Mouse (Mus musculus): Measurements from ENCODE around the gene Ankrd2.

Ankrd2 gene

DNA sequence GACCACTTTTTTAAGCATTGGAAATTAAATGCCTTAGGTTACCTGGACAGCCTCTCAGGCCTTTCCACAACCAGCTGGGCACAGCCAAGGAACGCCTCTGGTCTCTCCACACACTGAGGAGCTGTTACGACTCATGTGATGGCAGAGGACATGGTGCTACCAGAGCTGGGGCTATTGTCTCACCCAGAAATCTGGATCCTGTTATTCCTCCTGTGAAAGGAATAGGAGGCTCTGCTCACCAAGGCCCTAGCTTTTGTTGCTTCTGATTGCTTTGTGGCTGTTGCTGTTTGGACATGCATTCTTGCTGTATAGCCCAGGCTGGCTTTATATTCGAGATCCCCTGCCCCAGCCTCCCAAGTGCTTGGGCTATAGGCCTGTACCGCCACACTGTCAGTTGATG, 19.5 kb upstream of the Ankrd2 start:
- no peak for DNase-seq (ENCODE audit: low spot score)

DNA sequence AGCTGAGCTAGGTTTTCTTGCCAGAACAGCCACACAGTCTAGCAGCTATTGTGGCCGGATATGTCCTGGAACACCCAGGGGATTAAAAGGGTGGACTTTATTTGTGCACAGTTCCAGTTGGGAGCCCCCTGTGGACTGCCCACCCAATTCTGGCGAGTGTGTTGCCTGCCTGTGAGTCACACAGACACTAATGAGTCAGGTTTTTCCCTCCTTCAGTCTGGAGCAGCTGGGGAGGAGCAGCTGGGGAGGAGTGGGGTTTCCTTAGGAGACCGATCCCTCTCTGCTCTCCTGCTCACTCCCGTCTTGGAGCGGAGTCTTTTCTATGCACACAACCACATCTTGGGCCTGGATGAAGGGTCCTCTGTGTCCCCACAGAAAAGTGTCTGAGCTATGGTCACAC, 19.0 kb upstream of the Ankrd2 start:
- DNase-seq (ENCODE audit: low spot score): peak; percentile 48

DNA sequence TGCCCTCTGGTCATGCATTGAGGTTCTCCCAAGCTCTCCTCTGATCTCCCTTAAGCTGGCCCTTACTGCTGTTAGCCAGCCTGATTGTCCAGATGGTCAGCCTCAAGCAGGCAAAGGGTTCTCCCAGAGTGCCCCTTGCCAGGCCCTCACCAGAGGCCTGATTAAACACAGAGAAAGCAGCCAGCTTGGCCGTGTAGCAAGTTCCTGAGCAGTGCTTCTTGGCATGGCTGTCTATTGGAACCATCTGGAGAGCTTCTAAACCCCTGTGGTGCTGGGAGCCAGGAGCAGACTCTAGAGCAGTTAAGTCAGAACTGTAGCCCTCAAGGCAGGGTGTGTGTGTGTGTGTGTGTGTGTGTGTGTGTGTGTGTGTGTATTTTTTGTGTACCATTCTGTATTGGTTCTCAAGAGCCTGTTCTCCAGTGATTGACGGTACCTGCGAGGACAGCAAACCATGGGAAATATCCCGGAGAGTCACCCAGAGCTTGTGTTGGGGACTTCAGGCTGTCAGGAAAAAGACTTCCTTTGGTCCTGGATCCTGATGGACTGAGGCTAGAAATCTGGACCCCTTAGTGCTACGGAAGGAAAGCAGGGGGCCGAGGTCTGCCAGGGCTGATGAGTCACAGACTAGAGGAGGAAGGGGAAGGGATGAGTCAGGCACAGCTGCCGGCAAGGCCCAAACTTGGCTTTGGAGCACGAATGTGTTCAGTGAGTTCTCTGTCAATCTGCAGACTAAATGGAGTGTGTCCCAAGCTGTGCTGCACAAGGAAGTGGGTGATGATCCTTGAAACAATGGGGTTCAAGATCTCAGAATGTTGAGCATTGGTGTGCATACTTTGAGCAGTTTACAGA, 18.2 kb upstream of the Ankrd2 start:
- peak; percentile 81 for DNase-seq (ENCODE audit: low spot score)

DNA sequence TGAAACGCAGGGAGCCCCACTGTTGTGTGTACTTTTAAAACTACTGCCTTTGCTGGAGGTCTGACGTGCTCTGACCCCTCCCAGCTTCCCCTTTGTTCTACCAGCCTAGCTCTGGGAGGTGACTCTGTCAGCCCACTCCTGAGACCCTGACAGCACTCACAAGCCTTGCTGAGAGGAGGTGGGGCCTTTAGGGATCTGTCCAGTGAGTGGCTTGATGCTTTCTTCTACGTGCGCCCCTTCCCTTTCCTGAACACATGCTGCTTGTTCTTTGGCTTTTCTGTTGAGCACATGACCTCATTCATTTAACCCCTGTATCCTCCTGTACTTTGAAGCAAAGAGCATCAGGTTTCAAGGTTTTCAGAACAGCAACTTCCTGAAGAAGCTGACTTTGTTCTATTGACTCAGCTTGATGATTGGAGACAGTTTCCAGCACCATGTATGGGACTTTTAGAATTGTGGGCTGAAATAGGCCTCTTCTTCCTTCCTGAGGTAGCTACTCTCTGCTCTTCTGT, 16.7 kb upstream of the Ankrd2 start:
- DNase-seq (ENCODE audit: low spot score): no peak

DNA sequence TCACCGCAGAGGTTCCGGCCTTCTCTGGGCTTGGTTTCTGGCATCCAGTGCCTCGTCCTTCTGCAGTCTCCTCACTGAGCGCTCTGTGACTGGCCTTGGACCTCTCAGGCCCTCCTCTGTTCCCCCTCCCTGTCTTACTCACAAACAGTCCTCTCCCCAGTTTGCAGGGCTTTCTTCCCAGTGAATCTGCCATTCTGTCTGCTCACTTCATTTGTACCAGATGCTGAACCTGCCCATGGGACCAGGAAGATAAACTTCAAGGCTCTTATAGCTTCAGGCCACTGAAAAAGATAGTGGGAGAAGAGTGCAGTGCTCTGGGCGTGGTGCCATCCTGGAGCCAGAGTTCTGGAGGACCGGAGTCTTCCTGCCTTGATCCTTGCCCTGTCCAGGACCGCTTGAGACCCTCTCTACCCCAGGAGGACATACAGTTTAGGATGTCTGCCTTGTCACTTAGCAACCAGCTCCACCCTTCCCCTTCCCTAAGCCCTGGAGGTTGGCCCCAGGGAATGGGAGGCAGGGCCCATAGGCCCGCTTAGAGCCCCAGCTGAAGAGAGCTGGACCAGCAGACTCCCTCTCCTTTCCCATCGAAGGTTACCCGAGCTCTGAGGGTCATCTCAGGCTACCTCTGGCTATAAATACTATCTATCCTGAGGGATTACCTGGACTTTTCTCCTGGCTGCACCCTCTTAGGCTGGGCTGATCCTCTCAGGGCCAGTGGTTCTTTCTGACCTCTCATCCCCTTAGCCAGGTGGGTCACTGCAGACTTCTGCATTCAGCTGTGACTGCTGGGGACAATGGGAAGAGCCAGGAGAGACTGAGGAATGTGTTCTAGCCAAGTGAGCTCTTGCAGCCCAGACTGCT, 13.9 kb upstream of the Ankrd2 start:
- no peak for DNase-seq (ENCODE audit: low spot score)

DNA sequence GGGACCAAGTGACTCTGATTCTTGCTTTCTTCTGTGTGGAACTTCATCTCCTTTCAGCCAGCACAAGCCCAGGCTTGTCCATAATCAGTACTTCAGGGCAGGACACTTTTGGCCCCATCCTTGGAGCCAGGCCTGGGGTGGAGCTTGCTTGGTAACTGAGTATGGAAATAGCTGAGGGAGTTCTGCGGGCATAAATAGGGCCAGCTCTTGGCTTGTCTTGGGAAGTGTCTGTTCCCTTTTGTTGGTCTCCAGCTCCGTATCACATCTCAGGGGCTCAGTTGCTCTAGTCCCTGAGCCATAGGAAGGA, 13.3 kb upstream of the Ankrd2 start:
- peak; percentile 41 for DNase-seq (ENCODE audit: low spot score)

DNA sequence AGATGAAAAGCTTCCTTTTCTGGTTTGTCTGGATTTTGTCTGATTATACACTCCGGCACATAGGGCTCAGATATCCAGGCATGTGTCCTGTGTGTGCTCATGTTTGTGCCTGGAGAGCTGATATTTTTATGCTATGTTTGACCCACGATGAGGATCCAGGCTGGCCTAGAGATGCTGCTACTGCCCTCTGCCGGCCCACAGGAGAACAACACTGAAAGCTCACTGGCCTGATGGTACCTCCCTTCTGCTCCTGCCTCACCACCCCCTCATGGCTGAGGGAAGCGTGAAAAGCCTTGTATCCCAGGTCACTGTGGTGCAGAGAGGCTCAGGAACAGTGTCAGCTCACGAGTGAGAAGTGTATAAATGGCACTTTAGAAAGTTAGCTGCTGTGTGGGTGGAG, 9.6 kb upstream of the Ankrd2 start:
- DNase-seq (ENCODE audit: low spot score): peak; percentile 82

DNA sequence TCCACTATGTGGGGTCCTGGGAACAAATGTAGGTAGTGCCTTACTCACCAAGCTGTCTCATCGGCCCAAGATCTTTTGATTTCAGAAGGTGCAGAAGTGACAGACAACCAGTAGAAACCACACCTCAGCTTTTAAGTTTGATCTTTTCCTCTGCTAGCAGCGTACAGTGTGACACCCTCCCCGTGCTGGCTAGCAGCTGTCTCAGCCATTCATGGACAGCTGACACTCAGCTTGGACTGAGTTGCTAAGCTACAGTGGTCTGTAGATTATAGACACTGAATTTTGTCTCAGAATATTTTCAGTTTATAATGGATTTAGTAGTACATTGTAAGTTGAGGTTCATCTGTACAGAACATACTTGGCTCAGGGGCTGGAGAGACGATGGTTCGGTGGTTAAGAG, 4.7 kb upstream of the Ankrd2 start:
- DNase-seq (ENCODE audit: low spot score): no peak

DNA sequence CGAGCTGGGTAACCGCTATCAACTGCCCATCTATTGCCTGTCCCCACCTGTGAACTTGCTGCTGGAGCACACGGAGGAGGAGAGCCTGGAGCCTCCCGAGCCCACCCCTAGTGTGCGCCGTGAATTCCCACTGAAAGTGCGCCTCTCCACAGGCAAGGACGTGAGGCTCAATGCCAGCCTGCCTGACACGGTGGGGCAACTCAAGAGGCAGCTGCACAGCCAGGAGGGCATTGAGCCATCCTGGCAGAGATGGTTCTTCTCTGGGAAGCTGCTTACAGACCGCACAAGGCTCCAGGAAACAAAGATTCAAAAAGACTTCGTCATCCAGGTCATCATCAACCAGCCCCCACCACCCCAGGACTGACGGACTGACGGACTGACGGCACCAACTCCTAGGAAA, 2.2 kb upstream of the Ankrd2 start:
- no peak for DNase-seq (ENCODE audit: low spot score)

DNA sequence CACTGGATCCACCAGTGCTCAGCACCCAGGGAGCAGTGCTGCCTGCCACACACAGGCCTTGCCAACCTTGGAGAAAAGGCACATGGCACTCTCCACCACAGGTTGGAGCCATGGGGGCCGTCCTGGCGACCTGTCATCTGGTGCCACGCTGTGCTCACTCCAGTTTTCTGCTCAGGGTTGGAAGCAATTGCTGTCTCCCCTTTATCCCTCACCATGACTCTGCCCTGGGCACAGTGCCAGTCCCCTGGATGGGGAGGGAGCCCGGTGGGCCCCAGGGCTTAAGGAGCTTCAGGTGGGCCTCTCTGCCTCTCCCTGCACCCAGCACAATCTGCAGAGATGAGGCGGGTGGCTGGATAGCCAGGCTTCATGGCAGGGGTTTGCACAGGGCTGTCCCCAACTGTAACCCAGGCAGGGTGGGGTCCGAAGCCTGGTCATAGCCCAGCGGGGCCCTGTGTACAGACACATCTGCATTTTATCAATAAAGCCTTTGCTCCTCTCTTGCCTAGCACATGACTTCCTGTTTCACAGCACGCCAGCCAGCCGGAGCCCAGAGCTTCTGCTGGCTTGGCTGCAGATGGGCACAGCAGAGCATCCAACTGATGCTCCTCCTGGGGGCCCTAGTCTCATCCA, 1.5 kb upstream of the Ankrd2 start:
- DNase-seq (ENCODE audit: low spot score): no peak

DNA sequence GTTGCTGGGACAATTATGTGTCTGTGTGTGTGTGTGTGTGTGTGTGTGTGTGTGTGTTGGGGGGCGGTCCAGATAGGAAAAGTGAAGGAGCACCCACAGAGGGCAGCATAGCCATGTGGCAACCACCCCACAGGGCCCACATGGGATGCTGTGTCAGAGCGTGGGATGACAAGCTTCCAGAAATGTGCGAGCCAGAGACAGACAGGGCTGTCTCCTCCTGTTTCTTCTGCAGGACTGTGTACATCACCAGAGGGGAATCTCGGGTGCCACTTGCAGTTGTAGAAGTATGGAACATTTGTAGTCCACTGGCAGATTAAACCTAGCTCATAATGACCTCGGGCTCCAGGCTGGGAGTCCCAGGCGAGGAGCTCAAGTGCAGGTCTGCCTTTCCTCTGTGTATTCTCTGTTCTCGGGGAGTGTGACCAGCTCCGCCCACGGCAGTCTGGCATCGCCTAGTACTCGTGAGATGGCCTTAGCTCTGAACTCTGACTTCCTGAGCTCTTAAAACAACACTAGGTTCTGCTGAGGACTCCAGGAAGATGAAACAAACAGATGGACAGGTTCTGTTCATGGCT, 832 bp upstream of the Ankrd2 start:
- no peak for DNase-seq (ENCODE audit: low spot score)

DNA sequence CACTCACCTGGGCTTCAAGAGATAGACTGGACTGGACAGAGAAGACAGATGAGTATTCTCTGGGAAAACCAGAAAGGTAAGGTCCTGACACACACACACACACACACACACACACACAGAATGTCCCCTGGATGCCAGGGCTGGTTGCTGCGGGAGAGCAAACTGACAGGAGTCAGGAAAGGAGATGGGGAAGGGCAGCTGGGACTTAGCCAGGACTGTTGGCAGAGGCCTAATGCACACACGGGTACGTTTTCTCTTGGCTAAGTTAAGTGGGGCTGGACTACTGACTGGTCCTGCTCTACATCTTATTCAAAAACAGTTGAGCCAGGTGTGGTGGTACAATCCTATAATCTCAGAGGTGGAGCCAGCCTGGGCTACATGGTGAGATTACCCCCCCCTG, 557 bp downstream of the Ankrd2 start:
- no peak for DNase-seq (ENCODE audit: low spot score)

DNA sequence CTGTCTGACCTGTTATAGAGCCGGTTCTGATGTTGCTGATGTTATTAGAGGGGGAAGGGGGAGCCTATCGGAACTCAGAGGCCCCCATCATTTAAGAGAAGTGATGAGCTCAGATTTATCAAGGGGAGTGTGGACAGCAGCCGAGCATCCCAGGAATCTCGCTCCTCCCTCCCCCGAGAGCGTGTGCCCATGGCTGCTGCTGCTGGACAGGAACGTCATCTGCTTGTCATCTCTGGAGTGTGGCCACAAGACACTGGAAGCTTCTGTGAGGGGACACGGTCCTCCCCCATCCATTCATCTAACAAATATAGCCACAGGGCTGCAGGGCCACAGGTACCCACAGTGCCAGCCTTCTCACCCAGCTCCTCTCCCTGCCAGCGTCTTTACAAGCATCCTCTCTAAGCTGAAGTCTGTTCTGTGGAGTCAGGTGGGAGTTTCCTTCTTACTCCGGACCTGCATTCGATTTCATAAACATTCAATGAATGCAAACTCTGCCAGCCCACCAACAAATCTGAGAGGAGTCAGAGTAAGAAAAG, 1.4 kb downstream of the Ankrd2 start:
- no peak for DNase-seq (ENCODE audit: low spot score)

DNA sequence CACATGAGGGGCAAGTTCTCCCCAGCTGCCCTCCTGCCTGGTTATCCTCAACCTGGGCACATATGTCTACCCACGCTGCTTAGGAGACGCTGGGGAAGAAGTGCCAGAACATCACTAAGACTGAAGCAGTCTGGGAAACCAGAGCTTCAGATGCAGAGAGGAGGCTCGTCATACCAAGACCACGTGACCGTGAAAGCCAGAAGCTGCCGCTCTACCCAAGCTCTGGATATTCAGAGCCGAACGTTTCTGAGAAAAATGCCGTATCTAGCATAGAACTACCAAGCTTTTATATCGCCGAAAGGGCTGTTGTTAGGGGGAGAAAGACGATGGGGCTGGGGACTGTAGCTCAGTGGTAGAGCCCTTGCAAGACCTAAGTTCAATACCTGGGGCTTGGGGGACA, 2.5 kb downstream of the Ankrd2 start:
- DNase-seq (ENCODE audit: low spot score): no peak

DNA sequence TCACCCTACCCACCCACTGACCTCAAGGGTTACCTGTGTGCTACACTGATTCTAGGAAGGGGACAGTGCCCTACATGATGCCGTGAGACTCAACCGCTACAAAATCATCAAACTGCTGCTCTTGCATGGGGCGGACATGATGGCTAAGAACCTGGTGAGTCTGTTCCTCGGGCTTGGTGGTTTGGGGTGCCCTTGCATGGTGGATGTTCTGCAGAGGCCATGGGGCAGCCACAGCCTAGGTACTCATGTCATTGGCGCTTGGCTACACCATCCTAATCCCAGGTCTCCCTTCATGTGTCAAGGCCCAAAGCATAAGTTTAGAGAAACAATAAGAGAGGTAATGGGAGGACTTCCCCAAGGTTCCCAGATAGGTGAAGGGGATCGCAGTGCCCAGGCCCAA, 8.2 kb downstream of the Ankrd2 start:
- DNase-seq (ENCODE audit: low spot score): no peak

DNA sequence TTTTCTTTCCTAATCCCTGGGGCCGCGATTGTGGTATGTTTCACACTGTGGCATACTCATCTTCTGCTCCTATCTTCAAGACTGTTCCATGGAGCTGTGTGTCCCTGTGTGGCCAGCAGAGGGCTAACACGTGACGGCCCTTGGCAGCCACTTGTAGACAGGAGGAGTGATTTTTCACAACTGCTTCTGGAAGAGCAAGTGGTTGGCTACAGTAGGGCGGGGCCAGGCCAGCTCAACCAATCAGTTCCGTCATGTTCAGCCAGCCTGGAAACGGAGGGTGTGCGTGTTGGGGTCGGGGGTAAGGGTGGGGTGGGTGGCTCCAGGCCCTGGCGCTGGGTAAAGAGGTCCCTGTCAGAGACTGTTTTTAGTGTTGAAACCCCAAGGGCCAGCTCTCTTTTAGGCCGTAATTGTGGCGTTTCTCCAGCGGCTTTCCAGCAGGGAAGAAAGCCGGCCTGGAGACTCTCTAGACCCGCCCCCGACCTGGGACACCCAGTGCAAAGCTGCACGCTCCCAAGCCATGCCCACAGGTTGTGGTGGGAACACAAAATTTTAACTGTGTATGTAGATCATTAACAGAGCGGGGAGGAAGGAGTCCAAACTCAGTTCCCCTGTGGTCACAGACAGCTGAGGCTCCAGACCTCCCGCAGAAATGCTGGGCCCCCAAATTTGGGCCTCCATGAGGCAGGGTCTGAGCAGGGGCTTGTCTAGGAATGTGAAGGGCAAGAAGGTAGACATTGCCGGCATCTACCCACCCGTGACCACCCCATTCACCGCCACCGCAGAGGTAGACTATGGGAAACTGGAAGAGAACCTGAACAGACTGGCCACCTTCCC, 9.7 kb downstream of the Ankrd2 start, which contains the start of gene Hoga1:
Gene Hoga1, plus strand, starts transcription at position 342 of the 834 bp plus-strand sequence.
- DNase-seq (ENCODE audit: low spot score): peak; percentile 85

DNA sequence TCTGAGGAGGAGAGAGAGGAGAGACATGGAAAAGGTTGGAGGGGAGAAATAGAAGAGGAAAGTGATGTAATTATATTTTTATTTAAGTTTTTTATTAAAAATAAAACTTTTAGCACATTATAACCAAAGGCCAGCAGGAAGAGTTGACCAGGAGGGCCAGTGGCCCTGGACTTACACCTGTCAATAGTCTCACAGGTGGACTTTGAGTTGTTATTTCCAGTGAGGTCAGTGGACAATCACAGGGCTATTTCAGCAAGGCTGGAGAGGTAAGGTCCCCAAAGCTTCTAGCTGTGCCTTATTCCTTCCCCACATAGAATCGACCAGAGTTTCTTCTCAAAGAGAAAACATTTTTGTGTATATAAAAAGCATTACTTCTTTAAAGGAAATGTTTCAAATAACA, 14.5 kb downstream of the Ankrd2 start:
- DNase-seq (ENCODE audit: low spot score): no peak

DNA sequence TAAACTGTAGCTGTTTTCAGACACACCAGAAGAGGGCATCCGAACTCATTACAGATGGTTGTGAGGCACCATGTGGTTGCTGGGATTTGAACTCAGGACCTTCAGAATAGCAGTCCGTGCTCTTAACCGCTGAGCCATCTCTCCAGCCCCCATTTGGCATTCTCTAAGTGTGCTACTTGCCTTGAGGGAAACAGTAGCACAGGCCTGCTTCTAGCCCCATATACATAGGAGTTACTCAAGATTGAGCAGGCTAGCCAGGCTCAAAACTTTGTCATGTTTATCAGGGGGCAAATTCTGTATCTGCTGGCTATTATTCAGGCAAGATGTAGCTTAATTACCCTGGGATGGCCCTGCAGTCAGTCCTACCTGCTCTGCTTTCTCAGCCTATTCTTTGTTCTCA, 15.6 kb downstream of the Ankrd2 start:
- no peak for DNase-seq (ENCODE audit: low spot score)

DNA sequence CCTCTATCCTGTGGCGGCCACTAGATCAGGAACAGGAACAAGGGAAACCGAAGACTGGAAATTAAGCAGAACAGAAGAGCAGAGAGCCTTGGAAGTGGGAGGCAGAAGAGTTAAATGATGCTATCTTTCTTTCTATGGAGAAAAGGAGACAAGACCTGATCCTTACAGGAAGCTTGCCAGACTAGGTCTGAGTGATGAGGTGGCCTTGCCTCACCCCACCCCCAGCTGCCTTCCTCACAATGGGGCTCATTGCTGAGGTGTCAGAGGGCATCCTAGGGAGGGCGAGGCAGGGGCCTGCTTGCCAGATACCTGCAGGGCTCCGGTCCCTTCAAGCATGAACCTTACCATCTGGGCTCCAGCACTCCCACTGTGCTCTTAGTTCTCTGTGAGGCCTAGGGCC, 16.1 kb downstream of the Ankrd2 start, which contains the start of gene 4933411K16Rik:
Gene 4933411K16Rik, plus strand, starts transcription at position 301 of the 400 bp plus-strand sequence.
- DNase-seq (ENCODE audit: low spot score): no peak

DNA sequence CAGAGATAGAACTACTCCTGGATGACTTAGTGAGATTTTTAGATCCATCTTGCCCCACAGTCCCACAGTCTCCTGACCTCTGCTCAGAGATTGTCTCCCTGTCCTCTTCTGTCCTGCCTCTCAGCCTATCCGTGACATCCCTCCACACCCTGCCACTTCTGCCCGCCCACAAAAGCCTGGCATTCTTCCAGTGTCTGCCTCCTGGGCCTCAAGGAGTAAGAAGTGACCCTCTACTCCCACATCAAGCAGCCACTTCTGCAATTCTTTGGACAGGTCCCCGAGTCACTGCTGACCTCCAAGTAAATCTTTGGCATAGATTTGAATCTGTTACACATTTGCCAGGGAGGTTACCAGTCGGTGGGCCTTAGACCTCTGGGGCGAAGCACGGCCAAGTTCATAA, 18.5 kb downstream of the Ankrd2 start:
- DNase-seq (ENCODE audit: low spot score): no peak

DNA sequence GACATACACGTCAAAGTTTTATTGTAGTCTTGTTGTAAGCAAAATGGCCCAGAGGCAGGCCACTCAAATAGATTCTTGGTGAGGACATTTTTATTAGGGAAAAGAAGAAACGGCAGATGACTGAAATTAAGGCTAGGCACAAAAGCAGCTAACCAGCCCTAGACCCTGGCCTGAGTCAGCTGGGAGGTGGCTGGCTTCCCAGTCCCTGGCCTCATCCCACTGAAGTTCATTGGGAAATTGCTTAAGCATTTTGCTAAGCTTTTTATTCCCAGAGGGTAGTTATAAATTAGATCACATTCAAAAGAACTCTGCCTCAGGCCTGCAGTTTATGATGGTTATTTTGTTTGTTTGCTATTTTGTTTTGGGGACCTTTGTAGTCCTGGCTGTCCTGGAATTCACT, 20.1 kb downstream of the Ankrd2 start:
- DNase-seq (ENCODE audit: low spot score): peak; percentile 71

All from urinary bladder, postnatal 14 days (tissue).